In the genomic region with DNA sequence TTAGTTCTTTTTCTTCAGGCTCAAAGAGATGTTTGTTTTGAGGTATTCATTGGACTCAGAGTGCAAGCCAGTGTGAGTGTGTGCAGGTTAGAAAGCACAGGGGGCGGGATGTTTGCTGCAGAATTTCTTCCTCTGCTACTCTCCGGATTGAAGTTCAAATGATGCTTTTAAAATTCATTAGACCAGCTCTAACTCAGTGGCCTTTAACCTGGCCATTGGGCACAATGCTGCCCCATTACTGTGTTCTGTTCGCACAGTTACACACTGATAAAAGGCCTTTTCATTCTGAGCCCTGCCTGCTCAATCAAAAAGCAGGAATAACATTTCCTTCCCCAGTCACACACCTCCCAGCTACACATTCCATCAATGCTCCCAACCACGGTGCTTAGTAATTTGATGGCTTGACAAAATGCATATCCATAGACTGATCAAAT, we compare ENCODE assay signal across 12 mouse cellular contexts. TPM values are rescaled to one million over a fixed set of nuclear protein-coding genes. Genes with fewer than 3 reads are reported as not detected.
DNase-seq lines count a peak whose midpoint lies in the region; ATAC-seq and TF ChIP-seq lines count a peak whose summit lies in the region.
"Had no signal": no experiment of that assay in that cellular context is flagged by ENCODE, and none has a peak within 500 bp of the region (broad histone marks: within the 10 kb centered on the region; RNA-seq: fewer than 3 reads in every experiment).

No protein-coding gene starts in this region.

- 76% methylated on average over 4 of the region's 4 CpGs for WGBS in limb, embryonic 11.5 days
- WGBS in limb, embryonic 10.5 days: 82% methylated on average over 4 of the region's 4 CpGs
- 2% methylated on average over 4 of the region's 4 CpGs for WGBS in forebrain, embryonic 12.5 days
- 89% methylated on average over 4 of the region's 4 CpGs for WGBS in thymus, adult 2 months

- no peak for DNase-seq in limb, embryonic 11.5 days (ENCODE audit: low spot score)
- DNase-seq in limb, embryonic 10.5 days (ENCODE audit: low spot score): no peak
- DNase-seq in embryo, embryonic 11 days: peak; percentile 57
- peak; percentile 39 for DNase-seq in mesoderm, embryonic 11.5 days (ENCODE audit: low read depth, low spot score)
- no peak for DNase-seq in urinary bladder, postnatal 10 days (ENCODE audit: low spot score)
- DNase-seq in thymus, adult 2 months: no peak
- DNase-seq: adrenal gland, postnatal 10 days; cerebellum, postnatal 36 days; gastrocnemius, postnatal 36 days; kidney, adult 11 months; lung, adult 18-20 months had no signal

- no peak for ATAC-seq in limb, embryonic 11.5 days (ENCODE audit: insufficient number of reproducible peaks, low FRiP score, low TSS enrichment, low read depth)
- ATAC-seq in forebrain, embryonic 12.5 days (ENCODE audit: low FRiP score): peak; percentile 75

- no peak overlapping the region for H3K9ac ChIP-seq in limb, embryonic 11.5 days (ENCODE audit: low read length)
- no peak overlapping the region for H3K9ac ChIP-seq in forebrain, embryonic 12.5 days

- no peak overlapping the region for H3K4me3 ChIP-seq in limb, embryonic 11.5 days (ENCODE audit: low read depth, low read length)
- H3K4me3 ChIP-seq in limb, embryonic 10.5 days: no peak overlapping the region
- no peak overlapping the region for H3K4me3 ChIP-seq in forebrain, embryonic 12.5 days (replicated peaks)
- H3K4me3 ChIP-seq in thymus, adult 2 months (ENCODE audit: control insufficient read depth, insufficient read depth, low read length): no peak overlapping the region

- H3K4me1 ChIP-seq in limb, embryonic 11.5 days (ENCODE audit: control insufficient read depth, insufficient read depth, low read length): no peaks in the 10 kb centered on the region
- H3K4me1 ChIP-seq in limb, embryonic 10.5 days: no peaks in the 10 kb centered on the region
- peaks cover 21% of the 10 kb centered on the region for H3K4me1 ChIP-seq in forebrain, embryonic 12.5 days
- H3K4me1 ChIP-seq in thymus, adult 2 months (replicated peaks; ENCODE audit: control insufficient read depth, insufficient read depth, low read length): no peaks in the 10 kb centered on the region

- H3K27ac ChIP-seq in limb, embryonic 11.5 days (replicated peaks; ENCODE audit: low read depth, low read length): 0 out of 2 replicates have a peak overlapping the region, but pooled peaks have one; percentile 2
- no peak overlapping the region for H3K27ac ChIP-seq in limb, embryonic 10.5 days
- no peak overlapping the region for H3K27ac ChIP-seq in forebrain, embryonic 12.5 days
- no peak overlapping the region for H3K27ac ChIP-seq in thymus, adult 2 months (ENCODE audit: control insufficient read depth, insufficient read depth, low read length)

- TF ChIP-seq POLR2A in thymus, adult 2 months (IDR thresholded peaks at IDR 0.05; ENCODE audit: control insufficient read depth, extremely low read depth, insufficient read depth, low read length, poor library complexity): no peak

- H3K36me3 ChIP-seq in limb, embryonic 11.5 days (ENCODE audit: control insufficient read depth, insufficient read depth, low read length): no peaks in the 10 kb centered on the region
- H3K36me3 ChIP-seq in limb, embryonic 10.5 days: no peaks in the 10 kb centered on the region
- no peaks in the 10 kb centered on the region for H3K36me3 ChIP-seq in forebrain, embryonic 12.5 days (replicated peaks)
- H3K36me3 ChIP-seq in thymus, adult 2 months (ENCODE audit: control insufficient read depth, insufficient read depth, low read length): no peaks in the 10 kb centered on the region

- no peaks in the 10 kb centered on the region for H3K9me3 ChIP-seq in limb, embryonic 11.5 days (ENCODE audit: control insufficient read depth, low read length)
- no peaks in the 10 kb centered on the region for H3K9me3 ChIP-seq in limb, embryonic 10.5 days (replicated peaks)
- H3K9me3 ChIP-seq in forebrain, embryonic 12.5 days: no peaks in the 10 kb centered on the region

- H3K27me3 ChIP-seq in limb, embryonic 11.5 days (ENCODE audit: control insufficient read depth, insufficient read depth, low read length): no peaks in the 10 kb centered on the region
- H3K27me3 ChIP-seq in limb, embryonic 10.5 days (ENCODE audit: low read depth, poor library complexity, severe bottlenecking): no peaks in the 10 kb centered on the region
- H3K27me3 ChIP-seq in forebrain, embryonic 12.5 days: peaks cover 33% of the 10 kb centered on the region; the same call in 1 of the 2 replicates
- H3K27me3 ChIP-seq in thymus, adult 2 months (ENCODE audit: control insufficient read depth, insufficient read depth, low read length): no peaks in the 10 kb centered on the region

- TF ChIP-seq CTCF in thymus, adult 2 months (IDR thresholded peaks at IDR 0.05; ENCODE audit: borderline replicate concordance, control insufficient read depth, extremely low read depth, insufficient read depth, low read length, poor library complexity): no peak

- H3K4me2 ChIP-seq in limb, embryonic 11.5 days (ENCODE audit: low read depth, severe bottlenecking): no peak overlapping the region
- no peak overlapping the region for H3K4me2 ChIP-seq in forebrain, embryonic 12.5 days

RNA-seq across cellular contexts. Expression of gene Ssx2ip, which starts 29.2 kb away (rescaled TPM):
- polyA plus RNA-seq in limb, embryonic 11.5 days (2014; fragmentation: Nextera tagmentation; extraction: Ambion mirVana): 21.4 and 23.1 TPM in 2 replicates
- 20.1 and 23.0 TPM in 2 replicates for polyA plus RNA-seq in limb, embryonic 10.5 days (2016; fragmentation: Nextera tagmentation; extraction: Ambion mirVana)
- polyA plus RNA-seq in forebrain, embryonic 12.5 days (2016; fragmentation: Nextera tagmentation; extraction: Ambion mirVana): 33.7 and 34.6 TPM in 2 replicates
- polyA plus RNA-seq in thymus, adult 2 months (2012; rRNA removed): 5.4 and 7.2 TPM in 2 replicates

Comparison
In these comparisons a context has a peak if more than half of its experiments do, and no peak if none do; other contexts are left out.
1. DNase-seq: peak in embryo, embryonic 11 days (single experiment) and mesoderm, embryonic 11.5 days (single experiment); none in limb, embryonic 11.5 days (single experiment), limb, embryonic 10.5 days (single experiment), urinary bladder, postnatal 10 days (single experiment) and thymus, adult 2 months (single experiment).